Mouse (Mus musculus) hindbrain, postnatal 0 days (tissue): ENCODE data around the gene Mecp2. TPM values are rescaled to one million over a fixed set of nuclear protein-coding genes. Genes with fewer than 3 reads are reported as not detected.

Experiments
- ATAC-seq: fragments of 200-750 bp; cut with Nextera tagmentation; 2 replicates; pipeline ENCODE4 v1.8.0; 2017; ENCODE audit warnings: mild to moderate bottlenecking, moderate TSS enrichment, moderate library complexity
- DNase-seq: peaks from one replicate; pipeline ENCODE4 v3.0.0-alpha.2; 2015; ENCODE audit warnings: low spot score
- H3K27ac ChIP-seq: fragments of 300-500 bp; sonication (generic); 2 replicates; pipeline ENCODE4 v1.5.1; 2014; ENCODE audit warnings: mild to moderate bottlenecking
- H3K27me3 ChIP-seq: fragments of 300-500 bp; sonication (generic); 2 replicates; pipeline ENCODE4 v1.6.1; 2014; ENCODE audit warnings: low read length, mixed read lengths; ENCODE audit not compliant: insufficient read depth
- H3K36me3 ChIP-seq: fragments of 300-500 bp; sonication (generic); 2 replicates; pipeline ENCODE4 v1.6.1; 2014; ENCODE audit warnings: low read length, mixed read lengths; ENCODE audit not compliant: insufficient read depth
- H3K4me1 ChIP-seq: fragments of 300-500 bp; sonication (generic); 2 replicates; pipeline ENCODE4 v1.6.1; 2014; ENCODE audit warnings: antibody characterized with exemption, low read length, mixed read lengths; ENCODE audit not compliant: insufficient read depth
- H3K4me2 ChIP-seq: fragments of 300-500 bp; sonication (generic); 2 replicates; pipeline ENCODE4 v1.6.1; 2014; ENCODE audit warnings: low read depth, mild to moderate bottlenecking, low read length, moderate library complexity, mixed read lengths
- H3K4me3 ChIP-seq: fragments of 300-500 bp; sonication (generic); 2 replicates; pipeline ENCODE4 v1.5.1; 2014; ENCODE audit warnings: low read length
- H3K9ac ChIP-seq: fragments of 300-500 bp; sonication (generic); replicated peaks from 2 replicates; pipeline ENCODE4 v1.6.1; 2014; ENCODE audit warnings: mild to moderate bottlenecking, low read length, moderate library complexity, mixed read lengths
- H3K9me3 ChIP-seq: fragments of 300-500 bp; sonication (generic); 2 replicates; pipeline ENCODE4 v1.6.1; 2016; ENCODE audit warnings: low read length, mixed read lengths
- CTCF ChIP-seq: IDR thresholded peaks from 2 replicates; pipeline ENCODE4 v1.5.1; 2016; ENCODE audit warnings: antibody characterized with exemption, control low read depth, low read depth
- WGBS: fragments of 180-500 bp; shearing (Covaris S2); extraction: QIAGEN DNeasy Blood & Tissue Kit; methylation state at CpG from one replicate; pipeline ENCODE4 v1.1.7; 2014; 5-methylcytosine and 5-hydroxymethylcytosine counted together
- polyA plus RNA-seq: library from polyadenylated mRNA; unstranded; fragments of >200 nt; fragmentation: Nextera tagmentation; extraction: Ambion mirVana; gene quantifications from 2 replicates; pipeline ENCODE4 v1.2.1, GENCODE M21; 2015
- total RNA-seq: library from RNA; depleted of rRNA; stranded (reverse); fragments of >200 nt; gene quantifications from 2 replicates; pipeline ENCODE4 v1.2.3, GENCODE M21; 2014

The Mecp2 gene
- total and polyA plus RNA-seq, 2 experiments from 2014 or later: 12.2 to 48.9 TPM

DNA sequence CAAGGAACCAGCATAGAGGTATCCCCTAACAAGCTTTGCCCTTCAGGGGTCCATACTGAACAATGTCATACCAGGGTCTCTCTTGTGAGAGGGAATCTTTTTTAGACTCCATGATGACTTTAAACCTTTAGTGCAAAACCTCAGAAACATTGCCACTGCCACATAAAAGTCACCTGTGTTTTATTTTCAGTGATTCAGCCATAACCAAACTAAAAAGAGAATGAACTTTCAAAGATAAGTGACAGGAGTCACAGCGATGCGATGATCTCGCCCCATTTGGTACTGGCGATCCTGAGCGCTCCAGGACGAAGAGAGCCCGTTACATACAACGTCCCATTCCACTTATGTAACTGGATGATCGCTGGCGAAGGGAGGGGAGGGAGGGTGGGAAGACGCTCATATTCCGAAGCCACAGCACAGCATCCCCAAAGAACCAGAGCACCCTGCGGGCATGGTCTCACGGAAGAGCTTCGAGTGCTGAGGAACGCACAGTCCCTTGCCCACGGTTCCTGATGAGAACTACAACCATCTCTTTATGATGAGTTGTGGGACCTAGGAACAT, 50.8 kb downstream of the Mecp2 start:
- Histone ChIP-seq H3K27ac (peak overlapping the region; percentile 96; the same call in 1 of the 2 replicates), H3K4me3 (peak overlapping the region; percentile 57), H3K4me2 (peak overlapping the region; percentile 58), H3K9me3 (no peaks in the 10 kb centered on the region), H3K4me1 (no peaks in the 10 kb centered on the region), H3K36me3 (no peaks in the 10 kb centered on the region), H3K27me3 (no peaks in the 10 kb centered on the region), H3K9ac (peak overlapping the region; percentile 72; the same call in 1 of the 2 replicates)
- WGBS: 33% methylated on average over 17 of the region's 17 CpGs
- no peak for TF ChIP-seq CTCF
- ATAC-seq: no peak
- DNase-seq: no peak

DNA sequence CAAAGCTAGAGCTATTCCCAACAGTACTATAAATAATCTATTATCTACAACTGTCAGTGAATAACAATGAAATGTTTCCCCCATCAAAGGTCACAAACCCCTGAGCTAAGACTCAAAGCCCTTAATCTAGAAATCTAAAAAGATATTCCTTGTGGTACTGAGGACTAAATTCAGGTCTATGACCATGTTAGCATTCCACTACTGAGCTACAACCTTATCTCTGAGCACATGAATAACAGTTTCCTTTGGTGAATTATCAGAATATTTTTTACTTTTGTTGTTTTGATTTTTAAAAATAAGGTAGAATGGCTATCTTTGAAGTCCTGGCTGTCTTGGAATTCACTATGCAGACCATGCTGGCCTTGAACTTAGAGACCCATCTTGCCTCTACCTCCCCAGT, 64.4 kb downstream of the Mecp2 start:
- no peak overlapping the region for H3K4me3 ChIP-seq
- no peaks in the 10 kb centered on the region for H3K4me1 ChIP-seq
- H3K27me3 ChIP-seq: no peaks in the 10 kb centered on the region
- H3K36me3 ChIP-seq: no peaks in the 10 kb centered on the region
- H3K9ac ChIP-seq: no peak overlapping the region
- no peak for TF ChIP-seq CTCF
- no peak overlapping the region for H3K27ac ChIP-seq
- ATAC-seq (no peak), DNase-seq (no peak)
- H3K9me3 ChIP-seq: no peaks in the 10 kb centered on the region
- no peak overlapping the region for H3K4me2 ChIP-seq

DNA sequence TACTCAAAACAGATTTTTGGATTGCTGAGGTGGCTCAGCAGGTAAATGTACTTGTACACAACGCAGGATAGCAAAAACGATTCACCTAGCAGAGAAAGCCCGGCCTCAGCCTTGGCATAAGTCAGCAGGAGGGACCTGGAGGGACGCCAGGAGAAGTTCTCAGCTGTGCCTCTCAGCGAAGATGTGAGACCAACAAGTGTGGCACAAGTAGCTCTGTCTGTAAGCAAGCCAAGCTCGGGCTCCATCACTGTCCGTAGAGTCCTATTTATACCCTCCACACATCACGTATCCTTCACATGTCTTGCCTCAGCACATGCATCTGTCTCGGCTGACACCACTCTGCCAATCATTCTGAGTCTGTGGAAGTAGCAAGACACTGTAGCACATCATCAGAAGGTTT, 67.3 kb downstream of the Mecp2 start:
- H3K27ac ChIP-seq: no peak overlapping the region
- no peak overlapping the region for H3K9ac ChIP-seq
- 64% methylated on average over 9 of the region's 9 CpGs for WGBS
- H3K4me3 ChIP-seq: no peak overlapping the region
- DNase-seq (peak; percentile 11), ATAC-seq (no peak)
- H3K9me3 ChIP-seq: no peaks in the 10 kb centered on the region
- TF ChIP-seq CTCF: no peak
- no peaks in the 10 kb centered on the region for H3K4me1 ChIP-seq
- H3K36me3 ChIP-seq: no peaks in the 10 kb centered on the region
- H3K4me2 ChIP-seq: no peak overlapping the region
- no peaks in the 10 kb centered on the region for H3K27me3 ChIP-seq

DNA sequence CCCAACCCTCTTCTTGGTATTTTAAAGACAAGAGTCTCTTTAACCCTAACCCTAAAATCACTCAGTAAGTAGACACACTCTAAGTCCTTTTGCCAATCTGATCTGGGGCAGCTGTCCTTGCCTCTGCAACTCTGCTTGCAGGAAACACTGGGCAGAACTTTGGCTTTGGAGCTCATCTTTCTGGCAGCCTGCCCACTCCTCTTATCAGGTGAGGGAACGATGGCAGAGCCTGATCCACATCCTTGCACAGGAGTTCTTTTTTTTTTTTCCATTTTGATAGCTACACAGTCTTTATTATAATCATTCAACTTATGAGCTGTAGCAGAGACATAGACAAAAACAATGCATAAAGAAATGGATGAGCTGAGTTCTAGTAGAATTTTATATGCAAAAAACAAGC, 90.1 kb downstream of the Mecp2 start:
- ATAC-seq (no peak), DNase-seq (no peak)
- Histone ChIP-seq H3K27me3 (no peaks in the 10 kb centered on the region), H3K4me3 (no peak overlapping the region), H3K27ac (no peak overlapping the region), H3K4me1 (no peaks in the 10 kb centered on the region), H3K9ac (no peak overlapping the region), H3K9me3 (no peaks in the 10 kb centered on the region), H3K36me3 (no peaks in the 10 kb centered on the region), H3K4me2 (no peak overlapping the region)
- 44% methylated on average over 1 of the region's 1 CpGs for WGBS
- TF ChIP-seq CTCF: no peak

DNA sequence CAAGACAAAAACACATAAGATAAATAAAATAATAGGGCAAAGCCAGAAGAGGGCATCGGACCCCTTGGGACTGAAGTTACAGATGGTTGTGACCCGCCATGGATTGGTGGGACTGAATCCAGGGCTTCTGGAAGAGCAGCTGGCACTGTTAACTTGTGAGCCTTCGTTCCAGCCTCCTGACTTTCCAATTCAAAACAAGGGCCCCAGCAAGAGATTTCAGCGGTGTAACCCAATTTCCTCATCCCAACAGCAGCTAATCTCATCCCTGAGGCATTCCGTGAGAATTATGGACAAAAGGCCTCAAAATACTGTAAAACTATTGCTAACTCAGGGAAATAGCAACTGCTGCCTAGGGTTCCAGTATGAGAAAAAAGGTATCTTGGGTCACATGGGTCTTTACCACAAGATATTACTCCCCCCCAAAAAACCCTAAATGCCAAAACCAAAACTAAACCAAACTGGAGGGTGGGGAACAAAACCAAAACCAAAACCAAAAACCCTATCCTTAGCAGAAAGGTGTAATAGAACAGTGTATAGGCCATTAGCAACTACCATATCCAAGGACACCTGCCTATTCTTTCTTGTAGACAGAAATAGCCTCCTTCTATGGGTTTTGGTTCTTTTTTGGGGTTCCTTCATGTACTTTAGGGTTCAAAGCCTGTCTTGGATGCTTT, 97.3 kb downstream of the Mecp2 start:
- no peak for ATAC-seq
- DNase-seq: peak; percentile 1
- H3K27ac ChIP-seq: no peak overlapping the region
- no peaks in the 10 kb centered on the region for H3K27me3 ChIP-seq
- 63% methylated on average over 5 of the region's 5 CpGs for WGBS
- no peaks in the 10 kb centered on the region for H3K9me3 ChIP-seq
- H3K4me1 ChIP-seq: no peaks in the 10 kb centered on the region
- H3K36me3 ChIP-seq: no peaks in the 10 kb centered on the region
- no peak overlapping the region for H3K4me3 ChIP-seq
- no peak for TF ChIP-seq CTCF
- H3K4me2 ChIP-seq: no peak overlapping the region
- H3K9ac ChIP-seq: no peak overlapping the region

DNA sequence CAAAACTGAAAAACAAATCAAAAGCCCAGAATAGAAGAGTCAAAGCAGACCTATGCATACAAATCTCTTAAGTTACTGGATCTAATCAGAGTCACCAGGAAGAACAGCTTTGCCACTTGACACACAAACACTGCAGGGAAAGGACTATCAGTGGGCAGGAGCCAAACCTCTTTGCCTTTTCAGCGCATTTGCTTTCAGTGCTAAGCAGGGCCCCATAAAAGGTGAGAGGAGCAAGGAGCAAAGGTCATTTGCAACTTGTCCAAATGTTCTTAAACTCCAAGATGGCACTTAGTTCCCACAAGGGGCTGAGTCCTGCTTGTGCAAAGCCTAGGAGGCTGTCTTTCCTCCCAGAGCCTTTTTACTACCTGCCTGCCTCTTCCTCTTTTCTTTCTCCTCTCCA, 105.2 kb downstream of the Mecp2 start:
- Histone ChIP-seq H3K36me3 (no peaks in the 10 kb centered on the region), H3K27me3 (no peaks in the 10 kb centered on the region), H3K4me3 (no peak overlapping the region), H3K4me1 (no peaks in the 10 kb centered on the region), H3K9ac (no peak overlapping the region), H3K9me3 (no peaks in the 10 kb centered on the region), H3K4me2 (no peak overlapping the region), H3K27ac (no peak overlapping the region)
- DNase-seq (no peak), ATAC-seq (no peak)
- no peak for TF ChIP-seq CTCF
- 50% methylated on average over 1 of the region's 1 CpGs for WGBS
